Mouse (Mus musculus): ENCODE measurements at regions not wholly inside any gene's neighbourhood (a gene's known extent, or its start where the extent isn't known, plus 50 kb on each side); places are given as distances from the start of the nearest gene placed in this dataset.

DNA sequence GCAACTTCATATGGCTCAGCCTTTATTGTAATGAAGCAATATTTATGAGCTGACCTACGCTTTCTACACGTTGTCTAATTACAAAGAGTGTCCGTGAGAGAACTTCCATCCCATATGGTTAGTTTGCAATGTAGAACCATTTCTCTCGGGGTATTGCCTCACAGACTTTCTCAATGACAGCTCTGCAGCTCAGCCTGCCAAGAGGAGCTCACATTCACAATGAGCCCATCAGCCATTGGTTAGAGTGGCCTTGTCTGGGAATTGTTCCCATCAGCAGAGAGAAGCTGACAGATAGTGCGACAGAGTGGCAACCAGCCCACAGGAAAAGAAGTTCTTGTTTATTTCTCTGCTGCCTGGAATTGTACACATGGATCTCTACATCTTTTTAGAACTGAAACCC is 409.7 kb downstream of the Zfp704 start:
- no peak for DNase-seq (ENCODE audit: low read depth)

DNA sequence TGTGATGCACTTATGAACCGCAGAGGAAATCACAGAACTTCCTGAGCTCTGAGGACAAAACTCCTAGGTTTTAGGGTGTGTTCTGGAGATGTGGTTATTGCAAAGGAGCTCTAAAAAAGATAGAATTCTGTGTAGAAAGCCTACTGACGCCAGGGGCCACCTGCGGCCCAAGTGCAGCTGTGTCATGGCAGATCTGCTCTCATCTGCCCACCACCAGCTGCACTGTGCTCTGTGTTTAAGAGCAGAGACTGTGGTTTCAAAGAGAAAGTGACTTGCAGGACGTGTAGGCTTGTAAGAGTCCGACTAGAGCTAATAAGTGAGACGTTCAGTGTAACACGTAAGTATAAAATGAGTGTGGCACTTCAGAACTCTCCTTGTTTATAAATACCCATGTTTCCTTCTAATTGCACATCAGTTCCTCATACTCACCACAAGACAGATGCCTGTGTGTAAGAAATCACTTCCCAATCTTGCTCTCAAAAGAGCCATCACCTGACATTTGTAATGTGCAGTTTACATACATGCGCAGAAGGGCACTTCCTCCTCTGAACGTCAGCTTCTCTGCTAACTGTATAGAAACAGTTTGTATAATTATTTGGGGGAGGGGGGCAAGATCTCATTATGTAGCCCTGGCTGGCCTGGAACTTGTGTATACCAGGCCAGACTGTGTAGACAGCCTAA is 411.1 kb downstream of the Zfp704 start:
- no peak for DNase-seq (ENCODE audit: low read depth)

DNA sequence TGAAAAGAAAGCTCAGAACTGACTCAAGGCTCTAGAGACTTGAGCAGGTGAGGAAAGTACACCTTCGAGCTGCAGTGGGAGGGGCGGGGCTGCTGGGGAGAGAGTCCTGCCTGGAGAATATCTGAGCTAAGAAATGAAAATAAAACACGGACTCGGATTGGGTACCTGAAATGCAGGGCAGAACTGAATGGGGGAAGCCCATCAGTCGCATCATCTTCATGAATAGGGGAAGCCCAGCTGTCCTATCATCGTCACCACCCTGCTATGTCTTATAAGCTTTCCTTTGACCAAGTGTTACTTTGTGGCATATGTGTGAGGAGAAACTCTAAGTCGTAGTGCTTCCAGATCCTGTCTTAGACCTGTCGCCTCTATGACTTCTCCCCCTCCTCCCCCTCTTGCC is 414.1 kb downstream of the Zfp704 start:
- no peak for DNase-seq (ENCODE audit: low read depth)

DNA sequence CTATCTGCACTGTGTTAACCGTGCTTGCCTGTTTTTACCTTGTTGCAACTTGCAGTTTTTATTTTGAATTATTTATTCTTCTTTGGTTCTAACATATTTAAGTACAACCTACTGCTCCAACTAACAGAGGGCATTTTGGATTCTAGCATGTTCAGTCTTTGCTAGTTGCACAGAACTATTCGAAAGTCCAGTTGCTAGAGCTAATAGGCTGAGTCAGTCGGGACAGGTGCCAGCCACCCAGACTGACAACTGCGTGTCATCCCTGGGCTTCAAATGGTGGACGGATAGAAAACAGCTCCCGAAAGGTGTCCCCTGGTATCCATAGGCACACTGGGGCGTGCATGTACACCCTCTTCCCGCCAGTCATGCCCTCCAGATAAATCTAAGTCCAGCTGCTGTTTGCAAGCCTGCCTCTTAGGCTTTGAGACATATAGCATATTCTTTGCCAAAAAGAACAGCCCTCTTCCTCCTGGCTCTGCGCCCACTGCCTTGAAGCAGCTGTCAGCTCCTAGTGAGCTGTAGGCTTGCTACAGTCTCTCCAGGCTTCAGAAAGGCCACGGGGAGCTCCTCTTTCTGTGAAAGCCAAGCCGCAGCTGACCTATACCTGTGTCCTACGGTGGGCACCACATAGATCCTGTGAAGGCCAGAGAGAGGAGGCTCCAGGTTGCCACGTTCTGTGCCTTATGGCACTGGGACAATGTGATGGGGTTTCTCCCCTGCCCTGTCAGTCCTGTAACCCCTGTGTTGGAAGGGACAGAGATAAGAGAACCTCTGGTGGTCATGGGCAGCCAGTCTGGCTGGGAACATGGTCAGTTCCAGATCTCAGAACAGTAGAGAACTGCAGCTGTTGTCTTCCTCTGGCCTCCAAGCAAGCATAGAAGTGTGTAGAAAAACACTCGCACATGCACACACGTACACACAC is 420.3 kb downstream of the Zfp704 start:
- no peak for DNase-seq (ENCODE audit: low read depth)

DNA sequence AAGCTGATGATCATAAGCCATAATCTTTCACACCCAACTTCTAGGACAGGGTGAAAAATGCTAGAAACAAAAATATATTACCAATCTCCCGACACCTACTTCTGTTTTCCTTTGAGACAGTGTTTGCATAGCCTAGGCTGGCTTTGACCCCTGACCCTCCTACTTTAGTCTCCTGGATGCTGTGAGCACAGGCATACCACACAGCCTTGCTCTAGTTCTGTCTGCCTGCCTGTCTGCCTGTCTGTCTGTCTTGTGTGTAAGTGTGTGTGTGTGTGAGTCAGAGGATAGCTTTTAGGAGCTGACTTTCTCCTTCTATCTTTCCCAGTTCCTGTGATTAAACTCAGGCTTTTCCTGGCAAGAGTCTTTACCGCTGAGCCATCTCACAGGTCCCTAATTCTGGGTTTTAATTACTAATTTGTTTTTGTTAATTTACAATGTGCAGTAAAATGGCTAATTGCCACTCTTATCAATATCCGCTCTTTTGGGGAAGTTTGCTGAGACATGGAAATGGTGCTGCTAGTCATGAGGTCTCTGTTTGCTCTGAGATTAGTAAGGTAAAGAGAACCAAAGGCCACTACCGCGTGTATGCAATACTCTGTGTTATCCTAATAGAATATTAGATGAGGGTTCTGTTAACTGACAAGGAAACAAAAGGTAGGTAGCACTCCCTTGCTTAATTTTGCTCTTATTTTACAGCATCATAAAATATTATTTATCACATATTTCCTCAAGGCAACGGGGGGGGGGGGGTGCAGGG is 423.3 kb downstream of the Zfp704 start:
- no peak for DNase-seq (ENCODE audit: low read depth)

DNA sequence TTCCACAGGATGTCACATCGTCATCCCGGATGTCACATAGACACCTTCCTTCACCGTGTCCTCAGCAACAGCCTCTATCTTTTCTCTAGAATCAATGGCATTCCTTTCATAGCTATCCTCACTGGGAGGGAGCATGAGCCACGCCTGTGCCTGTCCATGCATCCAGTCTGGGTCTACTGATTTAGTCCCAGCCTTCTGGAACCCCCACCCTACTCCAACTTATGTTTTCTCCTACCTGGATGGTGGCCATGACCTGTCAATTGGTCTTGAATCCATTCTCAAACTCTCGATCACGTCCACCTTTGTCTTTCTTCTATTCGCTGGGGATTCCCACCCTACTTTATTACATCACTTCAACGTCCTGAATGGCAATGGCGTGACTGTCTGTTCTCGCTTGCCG is 428.3 kb downstream of the Zfp704 start:
- no peak for DNase-seq (ENCODE audit: low read depth)

DNA sequence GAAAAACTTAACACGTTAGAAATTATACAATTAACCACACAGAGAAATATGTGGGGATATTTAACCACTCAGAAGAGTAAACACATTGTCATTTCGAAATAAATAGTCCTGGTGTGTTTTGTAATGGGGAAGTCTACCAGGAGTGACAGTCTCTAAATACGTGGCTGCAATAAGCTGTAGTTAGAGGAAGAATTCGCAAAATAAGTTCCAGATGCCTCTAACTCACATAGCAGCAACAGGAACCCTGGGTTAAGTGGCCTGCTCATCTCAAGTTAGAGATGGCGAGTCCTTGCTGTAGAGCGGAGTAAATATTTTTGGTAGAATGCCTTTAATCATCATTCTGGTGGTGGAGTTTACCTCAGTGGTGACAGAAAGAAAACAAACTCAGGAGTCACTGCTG is 430.2 kb downstream of the Zfp704 start:
- no peak for DNase-seq (ENCODE audit: low read depth)

DNA sequence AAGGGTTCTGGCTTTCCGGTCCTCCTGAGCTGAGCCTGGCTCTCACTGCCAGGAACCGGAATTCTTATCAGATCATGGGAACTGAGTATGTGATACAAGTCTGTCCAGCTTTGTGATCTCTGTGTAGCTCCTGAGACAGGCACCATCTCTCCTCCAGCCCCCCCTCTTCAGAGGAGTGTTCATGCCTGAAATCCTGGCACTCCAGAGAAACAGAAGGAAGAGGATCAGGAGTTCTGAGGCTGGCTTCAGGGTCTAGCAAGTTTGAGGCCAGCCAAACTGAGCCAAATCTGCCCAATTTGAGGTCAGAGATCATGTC is 435.4 kb downstream of the Zfp704 start:
- no peak for DNase-seq (ENCODE audit: low read depth)

DNA sequence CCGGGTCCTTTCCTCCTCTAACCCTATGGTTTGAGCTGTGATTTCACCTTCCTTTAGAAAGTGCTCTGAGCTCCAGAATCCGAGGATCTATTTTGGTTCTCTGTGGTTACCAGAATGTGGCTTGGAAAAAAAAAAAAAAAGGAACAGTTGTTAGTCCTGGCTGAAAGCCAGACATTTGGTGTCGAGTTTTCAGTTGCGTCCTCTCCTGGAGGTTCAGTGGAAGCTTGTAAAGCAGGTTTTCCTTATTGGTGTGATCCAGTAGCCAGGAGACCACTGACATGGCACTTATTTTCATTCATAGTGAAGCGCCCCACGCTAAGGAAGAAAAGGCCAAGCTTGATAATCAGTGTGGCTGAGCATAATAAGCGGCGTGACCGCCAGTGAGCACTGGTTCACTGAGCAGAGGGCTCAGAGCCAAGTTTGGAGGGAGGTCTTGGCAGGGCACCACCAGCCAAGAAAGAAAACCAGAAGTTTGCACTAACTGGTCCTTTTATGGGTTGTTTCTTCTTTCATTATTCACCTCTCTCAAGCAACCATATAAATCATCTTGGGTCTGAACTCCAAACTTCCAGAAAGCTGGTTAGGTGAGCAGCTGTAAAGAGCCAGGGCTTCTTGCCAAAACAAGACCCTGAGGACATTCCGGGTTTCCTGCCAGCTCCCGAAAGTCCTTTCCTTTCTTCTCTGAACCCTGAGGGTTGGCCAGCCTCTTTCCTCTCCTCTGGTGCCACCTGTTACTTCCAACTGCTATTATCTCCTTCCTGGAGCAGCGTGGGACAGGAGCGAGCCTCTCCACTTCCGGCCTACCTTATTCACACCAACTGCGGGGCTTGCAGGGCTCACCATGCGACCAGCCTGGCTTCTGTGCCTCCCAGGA is 436.0 kb downstream of the Zfp704 start:
- peak; percentile 88 for DNase-seq (ENCODE audit: low read depth)

DNA sequence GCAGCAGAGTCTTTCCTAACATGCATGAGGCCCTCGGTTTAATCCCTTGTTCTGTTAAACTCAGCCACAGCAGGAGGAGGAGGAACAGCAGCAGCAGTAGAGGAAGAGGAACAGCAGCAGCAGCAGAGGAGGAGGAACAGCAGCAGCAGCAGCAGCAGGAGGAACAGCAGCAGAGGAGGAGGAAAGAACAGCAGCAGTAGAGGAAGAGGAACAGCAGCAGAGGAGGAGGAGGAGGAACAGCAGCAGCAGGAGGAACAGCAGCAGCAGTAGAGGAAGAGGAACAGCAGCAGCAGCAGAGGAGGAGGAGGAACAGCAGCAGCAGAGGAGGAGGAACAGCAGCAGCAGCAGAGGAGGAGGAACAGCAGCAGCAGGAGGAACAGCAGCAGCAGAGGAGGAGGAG is 437.9 kb downstream of the Zfp704 start:
- DNase-seq (ENCODE audit: low read depth) = no peak

DNA sequence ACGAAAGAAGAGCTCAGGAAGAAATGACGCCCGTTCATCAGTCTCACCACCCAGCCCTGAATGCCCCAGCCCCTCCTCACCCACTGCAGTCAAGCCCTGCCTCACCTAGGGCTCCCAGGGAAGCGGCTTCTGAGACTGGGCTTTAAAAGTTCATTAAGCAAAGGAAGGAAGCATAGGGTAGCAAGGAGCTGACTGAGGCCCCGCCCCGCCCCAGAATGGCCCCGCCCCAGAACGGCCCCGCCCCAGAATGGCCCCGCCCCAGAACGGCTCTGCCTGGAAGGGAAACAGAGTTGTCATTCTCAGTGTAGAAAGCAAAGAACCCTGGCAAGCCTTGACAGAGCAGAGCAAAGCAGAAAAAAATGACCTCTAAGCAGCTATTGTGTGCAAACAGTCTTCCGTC is 440.9 kb downstream of the Zfp704 start:
- no peak for DNase-seq (ENCODE audit: low read depth)

DNA sequence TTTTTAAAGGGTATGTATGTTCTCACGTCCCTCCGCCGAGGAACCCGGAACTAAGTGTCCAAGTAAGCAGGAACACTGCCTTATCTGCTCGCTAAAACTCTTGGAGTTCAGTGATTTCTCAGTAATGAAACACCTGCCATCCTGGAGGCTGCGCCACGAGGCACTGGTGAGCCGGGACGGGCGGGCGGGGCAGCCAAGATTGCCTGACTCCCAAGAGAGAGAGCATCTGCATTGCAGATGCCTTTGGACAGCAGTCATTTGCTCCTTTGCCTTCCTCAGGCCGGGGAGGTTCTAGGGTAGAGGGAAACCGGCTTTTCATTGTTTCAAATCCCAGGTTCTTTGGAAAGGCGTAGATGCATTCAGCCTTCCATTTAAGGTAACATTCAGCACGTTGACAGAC is 450.8 kb downstream of the Zfp704 start:
- no peak for DNase-seq (ENCODE audit: low read depth)

DNA sequence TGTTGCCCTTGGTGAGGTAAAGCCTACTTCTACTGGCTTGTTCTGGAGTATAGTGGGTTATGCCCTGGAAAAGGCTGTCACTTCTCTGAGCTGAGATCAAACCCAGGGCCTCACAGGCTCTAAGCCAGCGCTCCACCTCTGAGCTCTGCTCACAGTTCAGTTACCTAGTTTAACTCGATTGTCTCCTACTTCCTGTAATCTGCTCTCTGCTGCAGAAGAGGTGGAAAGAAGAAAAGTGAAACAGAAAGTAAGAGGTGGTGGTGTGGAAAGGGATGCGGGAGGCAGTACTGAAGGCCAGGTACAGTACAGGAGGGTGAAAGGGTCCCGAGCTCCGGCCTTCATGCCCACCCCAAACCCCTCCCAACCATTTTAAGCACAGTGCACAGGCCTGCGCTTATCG is 455.7 kb downstream of the Zfp704 start:
- no peak for DNase-seq (ENCODE audit: low read depth)

DNA sequence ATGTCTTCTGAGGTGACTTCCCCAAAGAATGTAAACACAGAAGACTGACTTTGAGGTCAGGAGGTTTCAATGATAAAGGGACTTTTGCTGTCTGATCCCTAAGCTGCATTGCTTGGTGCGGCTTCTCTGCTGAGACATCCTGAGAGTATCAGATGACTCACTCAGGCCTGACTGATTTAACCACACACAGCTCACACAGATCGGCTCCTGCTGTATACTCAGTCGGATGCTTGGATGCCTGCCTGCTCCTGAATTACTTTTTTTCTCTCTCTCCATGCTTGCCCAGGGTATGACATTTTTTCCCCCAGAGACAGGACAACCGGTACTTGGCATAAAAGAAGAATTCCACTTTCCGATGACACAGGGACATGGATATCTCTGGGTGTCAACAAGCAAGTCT is 456.2 kb downstream of the Zfp704 start:
- peak; percentile 77 for DNase-seq (ENCODE audit: low read depth)

DNA sequence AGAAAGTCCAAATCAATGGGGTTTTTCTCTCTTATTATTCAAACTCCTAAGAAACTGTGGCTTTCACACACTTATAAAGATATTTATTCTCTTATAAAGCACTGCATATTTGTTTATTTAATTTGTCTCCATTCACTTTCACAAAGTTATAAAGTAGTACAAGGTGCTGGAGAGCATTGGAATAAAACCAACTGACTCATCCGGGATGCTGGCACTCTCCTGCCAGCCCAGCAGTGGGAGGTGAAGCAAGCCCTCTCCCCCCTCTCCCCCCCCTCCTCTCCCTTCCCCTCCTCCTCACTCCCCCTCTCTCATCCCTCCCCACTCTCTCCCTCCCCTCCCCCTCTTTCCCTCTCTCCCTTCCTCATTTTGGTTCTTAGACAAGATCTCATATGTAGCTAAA is 457.6 kb downstream of the Zfp704 start:
- DNase-seq (ENCODE audit: low read depth) = no peak

DNA sequence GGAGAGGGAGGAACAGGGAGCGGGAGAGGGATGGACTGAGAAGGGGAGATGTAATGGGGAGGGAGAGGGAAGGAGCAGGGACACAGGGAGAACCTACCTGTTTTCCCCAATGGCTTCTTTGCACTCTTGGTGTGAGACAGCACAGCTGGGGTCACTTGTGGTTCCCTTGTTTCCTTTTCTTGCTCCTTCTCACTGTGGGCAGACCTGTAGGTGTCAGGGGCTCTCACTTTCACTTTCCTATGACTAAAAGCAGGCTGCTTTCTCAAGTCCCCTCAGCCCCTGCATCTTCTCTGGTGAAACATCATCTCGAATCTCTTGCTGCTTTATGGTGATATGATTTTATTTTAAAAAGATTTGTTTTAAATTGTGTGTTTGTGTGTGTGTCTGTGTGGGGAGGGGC is 458.3 kb downstream of the Zfp704 start:
- DNase-seq (ENCODE audit: low read depth) = no peak

DNA sequence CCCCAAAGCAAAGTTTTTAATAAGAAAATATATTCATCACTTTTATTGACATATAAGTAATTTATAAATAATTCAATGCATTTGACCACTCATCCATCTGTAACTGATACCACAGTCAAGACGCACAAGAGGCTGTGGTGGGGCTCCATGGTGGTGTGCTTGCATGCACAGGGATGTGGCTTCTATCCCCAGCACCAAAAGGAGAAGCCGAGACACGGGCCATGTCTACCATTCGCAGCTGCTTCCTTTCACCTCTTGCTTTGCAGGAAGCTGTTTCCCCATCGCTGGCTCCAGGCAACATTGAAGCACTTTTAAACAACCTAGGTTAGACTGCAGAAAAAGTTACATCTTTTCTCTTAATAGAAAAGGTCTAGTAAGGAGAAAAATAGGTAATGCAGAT is 461.3 kb downstream of the Zfp704 start:
- DNase-seq (ENCODE audit: low read depth) = no peak

DNA sequence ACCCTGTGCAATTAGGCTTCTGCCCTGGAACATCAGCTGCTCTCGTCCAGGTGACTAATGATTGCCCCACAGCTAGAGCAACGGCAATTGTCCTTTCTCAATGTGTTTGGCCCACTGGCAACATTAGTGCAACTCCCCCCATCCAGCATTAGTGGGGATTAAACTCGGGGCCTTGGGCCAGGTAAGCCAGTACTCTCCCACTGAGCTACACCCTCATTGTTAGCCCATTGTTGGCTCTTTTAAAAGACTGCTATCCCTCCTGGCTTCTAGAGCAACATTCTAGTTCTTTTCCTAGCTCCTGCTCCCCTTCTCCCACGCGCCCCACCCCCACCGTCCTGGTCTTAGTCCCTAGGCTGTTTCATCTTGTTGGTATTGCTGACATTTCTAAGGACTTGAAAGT is 463.4 kb downstream of the Zfp704 start:
- no peak for DNase-seq (ENCODE audit: low read depth)

DNA sequence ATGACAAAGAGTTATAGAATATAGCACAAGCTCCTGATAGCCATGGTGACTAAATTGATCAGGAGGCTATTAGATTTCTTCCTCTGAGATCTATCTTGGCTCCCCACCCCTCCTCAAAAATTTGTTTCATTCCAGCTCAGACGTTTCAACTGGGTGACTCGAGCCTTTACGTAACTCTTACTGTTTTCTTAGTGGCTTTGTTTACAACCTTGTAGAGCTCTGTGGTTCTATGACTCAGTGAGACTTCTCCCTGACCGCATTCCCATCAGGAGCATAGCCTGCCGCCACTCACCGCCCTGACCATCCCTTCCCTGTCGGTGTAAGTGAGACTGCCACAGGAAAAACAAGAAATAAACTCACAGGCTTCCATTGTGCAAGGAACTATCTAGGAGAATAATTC is 464.3 kb downstream of the Zfp704 start:
- peak; percentile 91 for DNase-seq (ENCODE audit: low read depth)

DNA sequence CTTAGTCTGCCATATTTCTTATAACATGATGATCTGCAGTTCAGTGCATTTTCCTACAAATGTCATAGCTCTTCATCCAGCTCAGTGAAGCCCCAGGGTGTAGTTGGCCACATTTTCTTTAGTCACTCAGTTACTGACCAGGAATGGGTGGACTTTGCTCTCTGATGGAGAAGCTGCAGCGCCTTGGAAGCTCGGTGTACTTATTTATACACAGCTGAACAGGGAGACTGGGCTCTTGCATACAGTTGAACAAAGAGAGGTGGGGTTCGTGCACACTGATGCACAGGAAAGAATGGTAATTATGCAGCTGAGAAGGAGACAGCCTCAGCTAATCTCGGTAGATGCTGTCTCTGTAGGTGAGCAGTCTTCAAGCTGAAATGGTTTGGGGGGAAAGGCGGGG is 468.0 kb downstream of the Zfp704 start:
- DNase-seq (ENCODE audit: low read depth) = no peak

DNA sequence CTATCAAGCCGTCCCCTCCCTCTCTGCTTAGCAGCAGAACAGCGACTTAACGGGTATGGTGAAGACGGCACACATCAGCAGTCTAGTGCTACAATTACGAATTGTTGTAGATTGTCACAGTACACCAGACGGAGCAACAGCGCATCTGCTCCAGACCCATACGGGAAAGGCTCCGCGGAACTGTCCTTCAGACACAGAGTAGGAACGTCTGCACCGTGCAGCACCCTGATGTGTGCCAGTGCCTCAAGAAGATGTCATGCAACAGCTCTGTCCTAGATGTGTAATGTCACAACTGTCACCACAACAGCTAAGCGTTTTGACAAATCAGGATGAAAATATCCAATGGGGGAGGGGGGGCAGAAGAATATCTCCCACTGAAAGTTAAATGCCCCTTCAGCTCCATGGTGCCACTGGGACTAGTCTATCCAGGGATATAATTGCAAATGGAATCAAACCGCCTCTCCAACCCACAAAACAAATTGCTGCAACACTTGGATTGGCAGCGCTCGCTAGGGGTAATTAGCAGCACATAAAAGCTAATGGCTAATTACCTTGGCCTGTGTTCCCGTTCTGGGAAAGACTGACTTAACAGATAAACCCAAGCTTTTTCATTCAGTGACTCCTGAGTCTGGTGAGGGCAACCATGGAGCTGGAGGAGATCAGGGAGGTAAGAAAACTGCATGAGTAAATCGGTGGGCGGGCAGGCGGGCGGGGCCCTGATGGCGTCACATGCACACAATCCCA is 472.6 kb downstream of the Zfp704 start:
- DNase-seq (ENCODE audit: low read depth) = no peak
